Mouse (Mus musculus) right cerebral cortex, adult 2 months (tissue): ENCODE measurements around the gene Duoxa1.
"Not testable (repeated sequence)": the region's sequence is repeated elsewhere in the genome, so short reads cannot be mapped to it uniquely, and the experiment has no call there.

Experiments used
- DNase-seq, 2 experiments: peaks; one replicate each; pipeline ENCODE4 v3.0.0; 2021 to 2022; ENCODE audit warnings: low spot score in 2 of 2

Gene Duoxa1

GRCm38 (mm10) chr2:122313536-122313935 is at the start of gene Duoxa1:
Gene Duoxa1, minus strand, starts transcription at chr2:122313730.
- DNase-seq, result no peak

DNA sequence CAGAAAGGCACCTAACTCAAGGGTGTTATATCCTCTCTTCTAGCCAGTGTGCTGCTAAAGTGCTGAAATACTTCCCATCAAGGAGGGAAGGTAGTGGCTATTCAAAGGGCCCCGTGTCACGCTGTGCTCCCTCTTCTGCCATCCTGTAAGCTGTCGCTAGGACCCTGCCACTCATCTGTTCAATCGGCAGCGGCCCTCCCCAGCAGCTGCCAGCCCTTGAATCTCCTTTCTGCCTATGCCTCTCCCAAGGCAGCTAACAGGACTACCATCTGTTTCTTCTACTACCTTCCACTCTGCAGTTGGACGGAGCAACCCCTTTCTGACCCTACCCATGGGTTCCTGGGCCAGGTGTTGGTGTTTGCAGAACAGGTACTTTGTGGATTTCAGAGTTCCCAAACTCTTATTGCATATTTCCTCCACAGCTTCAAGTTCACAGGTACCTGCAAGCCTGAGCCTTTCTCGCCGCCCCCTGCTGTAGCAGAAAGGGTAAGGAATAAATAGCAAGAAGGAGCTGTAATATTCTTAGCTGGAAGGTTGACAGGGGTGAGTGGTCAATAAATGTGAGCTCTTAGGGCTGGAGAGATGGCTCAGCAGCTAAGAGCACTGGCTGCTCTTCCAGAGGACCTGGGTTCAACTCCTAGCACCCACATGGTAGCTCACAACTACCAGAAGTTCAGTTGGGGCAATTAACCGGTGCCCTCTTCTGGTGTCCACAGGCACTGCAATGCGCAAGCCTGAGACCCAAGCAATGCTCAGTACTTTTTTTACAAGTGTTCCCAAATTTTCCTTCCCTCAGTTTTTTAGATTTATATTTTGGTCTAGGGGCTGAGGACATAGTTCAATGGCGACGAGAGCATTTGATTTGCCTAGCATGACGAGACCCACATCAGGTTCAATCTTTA is 49.3 kb upstream of the Duoxa1 start:
- DNase-seq, result no peak

GRCm38 (mm10) chr2:122361868-122362621 is 48.5 kb upstream of the Duoxa1 start:
- DNase-seq, result no peak

GRCm38 (mm10) chr2:122361181-122361580 is 47.7 kb upstream of the Duoxa1 start:
- no peak for DNase-seq

- DNase-seq, result no peak
These were observed 46.8 kb upstream of the Duoxa1 start for GRCm38 (mm10) chr2:122360310-122360709.

GRCm38 (mm10) chr2:122356187-122356586 is 42.7 kb upstream of the Duoxa1 start:
- no peak for DNase-seq

- no peak for DNase-seq
These were observed 41.9 kb upstream of the Duoxa1 start for GRCm38 (mm10) chr2:122355389-122355788.

DNA sequence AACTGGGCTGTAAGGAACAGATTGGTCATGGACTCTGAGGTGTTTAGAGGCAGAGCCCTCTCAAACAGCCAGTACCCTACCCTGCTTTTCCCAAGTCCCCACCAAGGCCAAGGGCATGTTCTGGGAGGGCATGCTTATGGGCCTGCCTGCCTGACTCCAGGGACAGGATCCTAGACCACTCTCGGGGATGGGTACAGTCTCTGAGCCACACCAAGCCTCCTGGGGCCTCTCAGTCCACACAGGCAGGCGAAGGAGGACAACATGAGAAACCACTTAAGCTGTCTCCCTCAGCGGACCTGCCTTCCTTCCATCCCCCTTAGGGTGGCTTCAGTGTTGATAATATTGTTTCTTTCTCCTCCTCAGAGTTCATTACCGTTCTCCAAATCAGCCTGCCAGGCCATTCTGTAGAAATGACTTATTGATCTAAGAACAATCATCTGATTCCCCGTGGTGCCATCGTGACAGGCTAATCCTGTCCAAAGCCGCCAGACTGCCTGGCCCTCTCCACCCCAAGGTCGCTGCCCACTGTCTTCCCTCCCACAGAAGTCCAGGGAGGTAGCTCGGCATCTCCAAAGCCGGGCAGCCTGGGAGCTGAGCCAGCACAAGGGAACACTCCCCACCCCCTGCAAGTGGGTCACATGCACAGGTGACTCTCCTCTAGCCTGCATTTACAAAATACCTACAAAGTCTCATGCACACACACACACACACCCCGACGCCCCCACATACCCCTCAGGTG is 40.8 kb upstream of the Duoxa1 start:
- no peak for DNase-seq

DNA sequence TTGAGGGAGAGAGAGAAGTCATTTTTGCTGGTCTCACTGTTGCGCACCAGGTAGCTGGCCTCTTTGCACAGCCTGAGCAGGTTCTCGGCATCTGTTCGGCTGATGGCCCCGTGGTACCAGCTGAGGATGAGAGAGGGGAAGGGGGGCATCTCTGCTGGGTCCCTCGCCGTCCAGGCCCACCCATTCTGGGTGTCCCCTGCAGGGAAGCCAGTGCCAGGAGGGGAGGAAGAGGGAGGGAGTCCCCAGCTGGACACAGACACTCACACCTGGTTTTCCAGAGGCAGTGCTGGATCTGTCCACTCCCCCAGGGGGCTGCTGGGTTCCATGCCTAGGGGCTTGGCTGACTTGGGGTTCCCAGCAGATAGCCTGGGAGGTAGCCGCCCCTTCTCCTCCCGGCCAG is 40.2 kb upstream of the Duoxa1 start:
- no peak for DNase-seq

DNA sequence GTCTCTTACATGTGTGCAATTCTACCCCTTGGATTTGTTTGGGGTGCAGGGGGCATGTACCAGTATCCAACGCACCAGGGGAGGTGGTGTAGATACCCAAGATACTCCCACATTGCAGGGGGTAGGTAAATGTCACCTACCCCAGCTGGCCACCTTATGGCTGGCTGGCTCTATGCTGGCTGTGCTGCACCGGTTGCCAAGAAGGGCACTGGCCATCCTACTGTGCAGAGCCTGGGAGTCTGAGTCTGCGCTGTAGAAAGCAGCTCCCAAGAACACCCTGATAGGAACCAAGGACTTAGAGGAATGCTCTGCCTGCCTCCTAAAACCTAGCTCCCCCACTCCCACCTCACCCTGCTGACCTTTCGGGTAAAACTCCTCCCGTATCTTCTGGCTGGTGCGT is 39.5 kb upstream of the Duoxa1 start:
- DNase-seq, result no peak

DNA sequence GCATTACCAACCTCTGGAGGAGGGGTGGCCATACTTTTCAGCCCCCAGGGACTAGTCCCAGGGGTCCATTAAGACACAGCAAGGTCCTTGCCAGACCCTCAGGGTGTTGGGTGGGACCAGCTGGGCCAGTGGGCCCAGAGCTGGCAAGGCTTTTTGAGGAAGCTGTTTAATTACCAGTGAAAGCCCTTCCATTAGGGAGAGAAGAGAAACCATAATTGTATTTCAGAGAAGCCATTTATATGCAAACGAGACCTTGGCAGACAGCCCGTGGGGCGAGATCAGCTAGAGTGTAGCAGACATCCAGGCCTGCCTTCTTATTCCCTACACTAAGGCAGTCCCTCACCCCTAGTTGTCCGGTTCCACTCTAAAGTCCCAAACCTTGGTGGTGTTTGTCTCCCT is 38.4 kb upstream of the Duoxa1 start:
- DNase-seq, result peak; percentile 58 to 71

DNA sequence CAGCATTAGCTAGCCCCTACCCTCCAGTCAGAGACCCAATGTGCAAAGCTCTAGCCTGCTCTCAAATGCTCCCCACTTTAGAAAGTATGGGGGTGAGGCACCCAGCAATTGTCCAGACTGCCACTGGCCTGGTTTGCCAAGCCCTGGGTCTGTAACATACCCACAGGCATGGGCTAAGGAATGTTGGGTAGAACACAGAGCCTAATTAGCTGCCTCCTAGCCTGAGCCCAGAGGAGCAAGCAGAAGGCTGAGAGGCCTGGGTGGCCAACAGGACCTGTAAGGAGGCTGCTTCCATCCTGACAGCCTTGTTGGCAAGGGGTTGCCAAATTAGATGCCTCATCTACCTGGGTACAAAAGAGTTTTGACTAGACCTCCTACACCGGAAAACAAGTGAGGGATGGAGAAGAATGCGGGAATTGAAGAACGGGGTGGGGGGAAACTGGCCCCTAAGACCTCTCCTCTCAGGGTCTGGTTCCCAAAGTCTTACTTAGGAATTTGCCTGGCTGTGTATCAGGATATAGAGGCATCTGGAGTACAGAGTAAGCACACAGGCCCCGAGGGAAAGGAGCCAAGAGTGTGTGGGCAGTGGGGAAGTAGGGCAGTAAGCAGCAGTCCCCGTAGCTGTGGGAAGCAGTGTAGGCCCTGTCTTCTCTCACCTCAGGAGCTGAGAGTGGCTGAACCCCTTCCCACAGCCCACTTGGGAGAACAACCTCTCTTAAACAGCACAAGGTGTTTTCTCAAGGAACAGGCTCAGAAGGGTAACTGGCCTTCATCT is 37.8 kb upstream of the Duoxa1 start:
- peak; percentile 79 to 80 for DNase-seq

DNA sequence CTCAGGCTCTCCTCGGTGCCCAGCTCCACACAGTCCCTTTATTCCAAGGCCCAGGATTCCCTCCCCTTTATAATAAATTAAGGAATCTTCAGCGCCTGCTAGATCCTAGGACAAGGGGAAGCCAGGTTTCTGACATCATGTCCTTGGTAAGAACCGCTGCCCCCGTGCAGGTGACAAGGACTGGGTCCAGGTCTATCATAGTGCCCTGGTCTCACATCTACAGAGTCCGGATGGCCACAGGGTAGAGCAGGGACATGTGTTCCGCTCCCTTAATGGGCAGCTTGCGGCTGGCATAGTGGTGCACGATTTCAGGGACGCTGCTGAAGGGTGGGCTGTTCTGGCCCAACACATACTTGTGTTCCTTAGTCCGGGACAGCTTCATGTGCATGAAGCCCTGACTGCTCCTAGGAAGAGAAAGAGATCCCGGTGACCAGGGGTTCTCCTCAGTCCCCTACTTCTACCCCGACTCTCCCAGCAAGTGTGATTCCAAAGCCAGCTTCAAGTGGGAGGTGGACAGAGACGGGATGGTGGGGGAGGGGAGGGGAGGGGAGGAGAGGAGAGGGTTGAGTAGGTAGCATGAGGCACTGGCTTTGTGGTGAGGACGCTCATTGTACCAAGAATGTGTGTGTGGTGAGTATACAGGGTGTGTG is 35.7 kb upstream of the Duoxa1 start:
- no peak for DNase-seq

DNA sequence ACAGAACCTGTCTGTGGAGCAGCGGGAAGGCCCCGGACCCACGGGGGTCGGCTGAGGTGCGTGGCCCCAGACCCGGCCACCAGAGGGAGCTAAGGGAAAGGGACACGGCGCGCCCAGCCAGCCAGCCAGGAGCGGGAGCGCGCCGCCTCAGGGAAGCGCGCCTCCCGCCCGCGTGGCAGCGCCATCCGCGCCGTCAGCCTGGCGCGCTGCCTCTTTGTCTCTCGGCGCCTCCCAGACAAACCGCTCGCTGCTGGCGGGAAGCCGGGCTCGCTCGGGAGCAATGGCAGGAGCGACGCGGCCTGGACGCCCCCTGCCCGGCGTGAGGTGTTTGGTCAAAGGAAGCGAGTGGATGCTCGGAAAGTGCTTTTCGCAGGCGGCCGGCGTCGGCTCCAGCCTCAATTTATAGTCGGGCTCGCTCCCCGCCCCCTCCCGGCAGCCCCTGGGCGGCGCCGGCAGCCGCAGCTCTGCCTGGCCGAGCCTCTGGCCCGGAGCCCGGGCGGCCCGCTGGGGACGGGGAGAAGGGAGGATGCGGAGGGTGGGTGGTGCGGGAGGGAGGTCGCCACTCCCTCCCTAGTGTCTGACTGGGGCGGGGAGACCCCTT is 35.1 kb upstream of the Duoxa1 start:
- DNase-seq, result peak; percentile 84 to 89

- no peak for DNase-seq
These were observed 33.7 kb upstream of the Duoxa1 start for GRCm38 (mm10) chr2:122347257-122347656.

- not testable (repeated sequence) for DNase-seq
These were observed 32.6 kb upstream of the Duoxa1 start for GRCm38 (mm10) chr2:122346164-122346563.

GRCm38 (mm10) chr2:122345106-122345893 is 31.8 kb upstream of the Duoxa1 start:
- no peak for DNase-seq

DNA sequence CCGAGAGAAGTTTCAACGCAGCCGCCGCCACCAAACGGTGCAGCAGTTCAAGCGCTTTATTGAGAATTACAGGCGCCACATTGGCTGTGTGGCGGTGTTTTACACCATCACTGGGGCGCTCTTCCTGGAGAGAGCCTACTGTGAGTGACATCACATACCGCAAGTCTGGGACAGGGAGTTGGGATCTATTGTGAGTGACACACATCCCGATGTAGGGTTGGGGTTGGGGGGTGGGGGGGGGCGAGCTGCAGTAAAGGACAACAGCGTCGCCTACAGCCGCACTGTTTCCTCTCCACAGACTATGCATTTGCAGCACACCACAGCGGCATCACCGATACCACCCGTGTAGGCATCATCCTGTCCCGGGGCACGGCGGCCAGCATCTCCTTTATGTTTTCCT is 23.8 kb upstream of the Duoxa1 start:
- DNase-seq, result no peak

- no peak for DNase-seq
These were observed 20.6 kb upstream of the Duoxa1 start for GRCm38 (mm10) chr2:122334170-122334569.

GRCm38 (mm10) chr2:122332222-122332621 is 18.7 kb upstream of the Duoxa1 start:
- DNase-seq, result no peak
